Mouse (Mus musculus) neural tube, embryonic 12.5 days (tissue): ENCODE data around the gene Sppl2b. TPM values are rescaled to one million over a fixed set of nuclear protein-coding genes. Genes with fewer than 3 reads are reported as not detected.
"Not testable (repeated sequence)": the region's sequence is repeated elsewhere in the genome, so short reads cannot be mapped to it uniquely, and the experiment has no call there.

Experiments
- ATAC-seq: fragments of 200-750 bp; cut with Nextera tagmentation; 2 replicates; pipeline ENCODE4 v1.8.0; 2017; ENCODE audit warnings: low read depth, mild to moderate bottlenecking, moderate TSS enrichment, moderate library complexity; ENCODE audit not compliant: low FRiP score
- H3K27ac ChIP-seq: fragments of 300-500 bp; sonication (generic); 2 replicates; pipeline ENCODE4 v1.5.1; 2016
- H3K27me3 ChIP-seq: fragments of 300-500 bp; sonication (generic); replicated peaks from 2 replicates; pipeline ENCODE4 v1.6.1; 2016; ENCODE audit warnings: mild to moderate bottlenecking
- H3K36me3 ChIP-seq: fragments of 300-500 bp; sonication (generic); 2 replicates; pipeline ENCODE4 v1.6.1; 2016; ENCODE audit warnings: mild to moderate bottlenecking
- H3K4me1 ChIP-seq: fragments of 300-500 bp; sonication (generic); 2 replicates; pipeline ENCODE4 v1.6.1; 2016
- H3K4me2 ChIP-seq: fragments of 300-500 bp; sonication (generic); replicated peaks from 2 replicates; pipeline ENCODE4 v1.6.1; 2016; ENCODE audit warnings: mild to moderate bottlenecking
- H3K4me3 ChIP-seq: fragments of 300-500 bp; sonication (generic); 2 replicates; pipeline ENCODE4 v1.5.1; 2016
- H3K9ac ChIP-seq: fragments of 300-500 bp; sonication (generic); 2 replicates; pipeline ENCODE4 v1.6.1; 2016; ENCODE audit warnings: mild to moderate bottlenecking
- H3K9me3 ChIP-seq: fragments of 300-500 bp; sonication (generic); 2 replicates; pipeline ENCODE4 v1.6.1; 2016; ENCODE audit warnings: mild to moderate bottlenecking
- WGBS: fragments of 180-500 bp; shearing (Covaris S2); methylation state at CpG from one replicate; pipeline ENCODE4 v1.1.7; 2016; 5-methylcytosine and 5-hydroxymethylcytosine counted together
- polyA plus RNA-seq: library from polyadenylated mRNA; unstranded; fragments of >200 nt; fragmentation: Nextera tagmentation; extraction: Ambion mirVana; gene quantifications from 2 replicates; pipeline ENCODE4 v1.2.1, GENCODE M21; 2016

Sppl2b gene
- polyA plus RNA-seq, 1 experiment from 2014 or later = 51.2 TPM

GRCm38 (mm10) chr10:80827063-80827869, 27.8 kb upstream of the Sppl2b start:
- Histone ChIP-seq H3K9me3 (no peaks in the 10 kb centered on the region), H3K36me3 (peaks cover 22% of the 10 kb centered on the region), H3K27me3 (no peaks in the 10 kb centered on the region), H3K4me1 (peaks cover 35% of the 10 kb centered on the region), H3K4me3 (peak overlapping the region; percentile 87), H3K4me2 (peak overlapping the region; percentile 99), H3K9ac (peak overlapping the region; percentile 92), H3K27ac (peak overlapping the region; percentile 64; the same call in 1 of the 2 replicates)
- no peak for ATAC-seq
- 9% methylated on average over 29 of the region's 29 CpGs for WGBS

DNA sequence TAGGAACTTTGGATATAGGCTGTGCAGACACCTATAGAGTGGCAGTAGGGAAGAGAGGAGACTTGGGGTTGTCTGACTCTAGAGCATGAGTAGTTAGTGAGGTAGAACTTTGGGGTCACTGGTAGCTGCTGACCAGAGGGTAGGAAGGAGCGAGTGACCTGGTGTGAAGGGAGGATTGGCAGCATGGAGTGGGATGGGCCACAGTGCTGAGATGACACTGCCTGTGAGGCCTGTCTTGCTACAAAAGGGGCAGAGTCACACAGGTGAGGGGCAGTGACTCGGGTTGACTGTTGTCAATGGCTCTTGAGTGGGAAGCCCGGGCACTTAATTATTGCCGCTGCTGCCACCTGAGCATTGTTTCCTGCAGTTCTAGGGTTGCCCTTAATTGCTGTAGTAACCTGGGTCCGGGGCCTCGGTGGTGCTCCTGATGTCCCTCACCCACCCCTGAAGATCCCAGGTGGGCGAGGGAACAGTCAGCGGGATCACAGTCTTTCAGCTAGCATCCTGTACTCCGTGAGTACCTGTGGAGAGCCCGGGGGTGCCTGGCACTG, 27.1 kb upstream of the Sppl2b start:
- 83% methylated on average over 10 of the region's 10 CpGs for WGBS
- Histone ChIP-seq H3K27me3 (no peaks in the 10 kb centered on the region), H3K9ac (peak overlapping the region; percentile 92), H3K4me1 (peaks cover 35% of the 10 kb centered on the region), H3K9me3 (no peaks in the 10 kb centered on the region), H3K4me2 (peak overlapping the region; percentile 99), H3K27ac (no peak overlapping the region), H3K36me3 (peaks cover 22% of the 10 kb centered on the region), H3K4me3 (peak overlapping the region; percentile 87)
- ATAC-seq = no peak

DNA sequence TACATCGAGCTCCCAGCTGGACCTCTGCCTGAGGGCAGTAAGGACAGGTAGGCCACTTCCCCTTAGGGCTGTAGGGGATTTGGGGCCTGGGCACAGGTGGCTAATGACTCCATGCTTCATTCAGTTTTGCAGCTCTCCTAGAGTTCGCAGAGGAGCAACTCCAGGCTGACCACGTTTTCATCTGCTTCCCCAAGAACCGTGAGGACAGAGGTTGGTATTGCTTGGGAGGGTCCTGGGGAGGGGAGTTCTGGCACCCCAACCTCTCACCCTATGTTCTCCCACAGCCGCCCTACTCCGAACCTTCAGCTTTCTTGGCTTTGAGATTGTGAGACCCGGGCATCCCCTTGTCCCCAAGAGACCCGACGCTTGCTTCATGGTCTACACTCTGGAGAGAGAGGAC, 26.5 kb upstream of the Sppl2b start:
- peak overlapping the region; percentile 87; the same call in 1 of the 2 replicates for H3K4me3 ChIP-seq

DNA sequence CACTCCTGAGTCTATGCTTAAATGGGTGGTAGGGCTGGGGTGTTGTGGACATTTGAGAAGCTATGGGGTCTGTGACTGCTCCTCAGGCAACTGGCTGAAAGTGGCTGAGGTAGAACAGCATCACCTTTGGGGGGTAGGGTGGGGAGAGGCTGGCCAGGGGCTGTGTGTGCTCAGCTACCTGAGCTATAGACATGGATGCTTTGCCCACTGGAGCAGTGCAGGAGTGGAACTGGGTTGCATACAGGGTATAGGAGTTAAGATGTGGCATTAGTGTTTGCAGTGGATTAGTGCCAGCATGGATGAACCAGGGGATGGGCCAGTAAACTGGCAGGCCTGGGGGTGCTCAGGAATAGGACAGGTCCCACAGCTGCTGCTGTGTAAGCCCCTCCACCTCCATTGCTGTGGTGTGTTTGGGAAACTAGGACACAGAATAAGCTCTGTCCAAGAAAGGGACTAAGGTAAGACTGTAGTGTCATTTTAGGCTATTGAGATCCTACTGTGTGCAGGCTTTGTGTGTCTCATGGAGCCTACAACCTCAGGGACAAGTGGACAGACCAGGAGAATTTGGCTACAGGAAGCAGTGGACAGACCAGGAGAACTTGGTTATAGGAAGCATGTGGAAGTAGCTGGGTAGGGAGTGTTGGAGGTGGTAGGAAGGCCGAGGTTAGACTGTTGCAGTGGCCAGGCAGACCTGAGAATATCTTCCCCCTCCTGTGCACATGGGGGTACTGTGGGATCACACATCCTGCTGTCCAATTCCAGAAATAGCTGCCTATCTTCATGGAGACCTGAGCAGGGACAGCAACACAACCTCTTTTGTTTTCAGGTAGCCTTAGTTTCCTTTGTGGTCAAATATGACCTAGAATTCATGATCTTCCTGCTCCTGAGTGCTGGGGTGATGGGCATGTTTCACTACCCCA, 25.5 kb upstream of the Sppl2b start:
- Histone ChIP-seq H3K4me1 (peaks cover 35% of the 10 kb centered on the region), H3K4me2 (no peak overlapping the region), H3K4me3 (no peak overlapping the region), H3K9ac (no peak overlapping the region), H3K9me3 (0 out of 2 replicates have a peak, but pooled peaks cover under 1% of the 10 kb centered on the region), H3K36me3 (peaks cover 22% of the 10 kb centered on the region), H3K27ac (no peak overlapping the region), H3K27me3 (peaks cover 16% of the 10 kb centered on the region)
- no peak for ATAC-seq
- 78% methylated on average over 1 of the region's 1 CpGs for WGBS

More for the DNA sequence above, 26.5 kb upstream of the Sppl2b start:
- 87% methylated on average over 9 of the region's 9 CpGs for WGBS
- not testable (repeated sequence) for ATAC-seq, H3K27ac ChIP-seq, H3K27me3 ChIP-seq, H3K9me3 ChIP-seq, H3K9ac ChIP-seq
- Histone ChIP-seq H3K36me3 (peaks cover 22% of the 10 kb centered on the region), H3K4me2 (peak overlapping the region; percentile 99), H3K4me1 (peaks cover 35% of the 10 kb centered on the region)

GRCm38 (mm10) chr10:80831136-80831535, 23.9 kb upstream of the Sppl2b start:
- H3K4me3 ChIP-seq = no peak overlapping the region; the same call in 1 of the 2 replicates
- H3K9ac ChIP-seq = no peak overlapping the region
- H3K27me3 ChIP-seq = peaks cover 32% of the 10 kb centered on the region
- WGBS = 2% methylated on average over 9 of the region's 9 CpGs
- 0 out of 2 replicates have a peak, but pooled peaks cover 6% of the 10 kb centered on the region for H3K9me3 ChIP-seq
- H3K4me1 ChIP-seq = peaks cover 35% of the 10 kb centered on the region
- H3K36me3 ChIP-seq = peaks cover 22% of the 10 kb centered on the region
- no peak overlapping the region for H3K27ac ChIP-seq
- peak overlapping the region; percentile 16; the same call in 1 of the 2 replicates for H3K4me2 ChIP-seq
- ATAC-seq = no peak

DNA sequence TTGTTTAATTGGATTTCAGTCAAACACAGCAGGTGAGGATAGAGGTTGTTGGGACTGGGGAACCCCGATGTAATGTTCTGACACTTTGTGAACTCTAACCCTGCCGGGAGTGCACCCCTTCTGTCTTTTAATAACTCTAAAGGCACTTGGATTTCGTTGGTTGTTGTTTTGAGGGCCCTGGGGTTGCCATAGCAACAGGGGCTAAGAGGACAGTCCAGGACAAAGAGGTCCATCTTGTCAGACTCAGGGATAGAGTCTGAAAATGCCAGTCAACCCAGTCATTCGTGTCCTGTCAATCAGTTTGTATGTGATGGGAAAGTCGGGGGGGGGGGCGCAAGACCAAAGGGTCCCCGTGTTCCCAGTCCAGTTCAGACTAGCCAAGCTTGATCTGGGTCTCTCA, 22.3 kb upstream of the Sppl2b start:
- Histone ChIP-seq H3K4me1 (peaks cover 29% of the 10 kb centered on the region), H3K36me3 (peaks cover 22% of the 10 kb centered on the region), H3K9me3 (0 out of 2 replicates have a peak, but pooled peaks cover 6% of the 10 kb centered on the region), H3K9ac (no peak overlapping the region), H3K4me3 (no peak overlapping the region), H3K4me2 (no peak overlapping the region), H3K27ac (no peak overlapping the region), H3K27me3 (peaks cover 36% of the 10 kb centered on the region)
- WGBS = 58% methylated on average over 7 of the region's 7 CpGs
- ATAC-seq = no peak

DNA sequence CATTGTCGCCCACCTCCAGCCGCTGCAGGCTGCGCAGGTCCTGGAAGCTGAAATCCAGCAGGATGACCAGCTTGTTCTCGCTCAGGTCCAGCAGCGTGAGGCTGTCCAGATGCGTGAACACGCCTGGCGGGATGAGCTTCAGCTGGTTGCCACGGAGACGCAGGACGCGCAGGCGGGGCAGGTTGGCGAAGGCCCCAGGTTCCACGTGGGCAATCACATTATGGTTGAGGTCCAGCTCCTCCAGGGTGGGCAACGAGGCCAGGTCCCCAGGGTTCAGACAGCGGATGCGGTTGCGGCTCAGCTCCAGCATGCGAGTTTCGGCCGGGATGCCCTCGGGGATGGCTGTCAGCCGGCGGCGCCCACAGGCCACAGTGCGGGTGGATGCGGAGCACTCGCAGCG, 19.5 kb upstream of the Sppl2b start:
- no peak overlapping the region for H3K27ac ChIP-seq
- peaks cover 7% of the 10 kb centered on the region for H3K4me1 ChIP-seq
- H3K4me3 ChIP-seq = no peak overlapping the region
- peaks cover 36% of the 10 kb centered on the region for H3K27me3 ChIP-seq
- peaks cover 3% of the 10 kb centered on the region; the same call in 1 of the 2 replicates for H3K36me3 ChIP-seq
- H3K9ac ChIP-seq = no peak overlapping the region; the same call in 1 of the 2 replicates
- no peak for ATAC-seq
- H3K9me3 ChIP-seq = 0 out of 2 replicates have a peak, but pooled peaks cover 6% of the 10 kb centered on the region
- H3K4me2 ChIP-seq = peak overlapping the region; percentile 25
- 53% methylated on average over 30 of the region's 30 CpGs for WGBS

DNA sequence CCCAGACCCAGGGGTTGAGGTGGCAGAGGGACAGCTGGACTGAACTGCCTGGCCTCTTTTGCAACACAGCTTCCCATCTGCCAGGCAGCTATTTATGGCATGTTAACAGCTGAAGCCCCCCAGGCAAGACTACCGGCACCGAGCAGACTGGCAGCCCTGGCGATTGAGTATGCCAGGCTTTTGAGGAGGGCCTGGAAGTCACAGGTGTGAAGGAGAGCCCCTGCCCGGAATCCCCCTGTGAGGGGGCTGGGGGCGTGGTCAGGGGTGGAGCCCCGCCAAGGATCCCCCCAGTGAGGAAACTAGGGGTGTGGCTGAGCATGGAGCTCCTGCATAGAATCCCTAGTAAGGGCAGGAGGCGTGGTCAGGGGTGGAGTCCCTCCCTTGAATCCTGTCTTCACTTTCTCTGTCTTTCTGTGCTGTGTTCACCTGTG, 18.1 kb upstream of the Sppl2b start:
- 44% methylated on average over 7 of the region's 7 CpGs for WGBS
- no peak overlapping the region for H3K4me3 ChIP-seq
- H3K9me3 ChIP-seq = 0 out of 2 replicates have a peak, but pooled peaks cover 6% of the 10 kb centered on the region
- H3K9ac ChIP-seq = no peak overlapping the region
- peaks cover 42% of the 10 kb centered on the region for H3K27me3 ChIP-seq
- no peak overlapping the region for H3K27ac ChIP-seq
- H3K4me1 ChIP-seq = no peaks in the 10 kb centered on the region; the same call in 1 of the 2 replicates
- ATAC-seq = no peak
- H3K36me3 ChIP-seq = no peaks in the 10 kb centered on the region; the same call in 1 of the 2 replicates
- H3K4me2 ChIP-seq = no peak overlapping the region

DNA sequence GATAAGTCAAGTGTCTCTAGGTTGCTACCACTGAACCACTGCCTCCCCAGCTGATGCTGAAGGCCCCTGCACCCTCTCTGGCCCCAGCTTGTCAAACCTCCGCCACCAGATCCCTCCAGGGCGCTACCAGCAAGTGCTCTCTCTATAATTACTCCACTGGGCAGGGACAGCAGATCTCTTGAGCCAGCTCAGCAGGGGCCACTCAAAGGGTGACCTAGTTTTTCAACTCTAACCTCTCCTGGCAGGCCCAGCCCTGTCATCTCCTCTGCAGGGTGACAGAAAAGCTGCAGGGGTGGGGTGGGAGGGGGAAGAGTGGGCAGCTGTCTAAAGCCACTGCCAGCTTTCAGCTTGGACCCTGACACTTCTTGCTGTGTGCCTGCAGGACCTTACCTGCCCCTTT, 17.2 kb upstream of the Sppl2b start:
- H3K4me3 ChIP-seq = no peak overlapping the region
- no peak overlapping the region for H3K27ac ChIP-seq
- H3K27me3 ChIP-seq = peaks cover 50% of the 10 kb centered on the region
- ATAC-seq = no peak
- H3K9ac ChIP-seq = 0 out of 2 replicates have a peak overlapping the region, but pooled peaks have one; percentile 14
- H3K36me3 ChIP-seq = no peaks in the 10 kb centered on the region
- 0 out of 2 replicates have a peak, but pooled peaks cover 6% of the 10 kb centered on the region for H3K9me3 ChIP-seq
- 16% methylated on average over 2 of the region's 2 CpGs for WGBS
- H3K4me1 ChIP-seq = no peaks in the 10 kb centered on the region; the same call in 1 of the 2 replicates
- H3K4me2 ChIP-seq = no peak overlapping the region

DNA sequence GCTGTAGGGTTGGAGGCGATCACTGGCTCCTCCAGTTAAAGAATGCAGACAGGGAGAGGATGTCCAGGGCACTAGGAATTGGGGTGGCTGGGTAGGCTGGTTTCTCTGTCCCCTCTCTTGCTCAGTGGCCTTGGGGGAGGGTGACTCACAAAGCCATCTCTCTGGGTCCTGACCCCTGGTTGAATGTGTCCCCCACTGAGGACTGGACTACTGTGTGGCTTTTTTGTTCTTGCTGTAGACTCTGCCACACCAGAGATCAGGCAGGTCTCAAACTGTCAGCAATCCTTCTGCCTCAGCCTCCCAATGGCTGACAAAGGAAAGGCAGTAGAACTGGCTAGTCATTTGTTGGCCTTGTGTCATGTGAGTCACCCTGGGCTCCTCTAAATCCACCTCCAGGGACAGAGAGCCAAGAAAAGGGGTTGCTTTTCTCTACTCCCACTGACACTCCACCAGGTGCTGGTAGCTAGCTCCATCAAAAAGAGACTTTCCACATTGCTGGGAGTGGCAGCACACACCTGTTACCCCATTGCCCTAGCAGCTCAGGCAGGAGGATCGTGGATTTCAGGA, 16.6 kb upstream of the Sppl2b start:
- ATAC-seq = no peak
- Histone ChIP-seq H3K27ac (no peak overlapping the region), H3K27me3 (peaks cover 52% of the 10 kb centered on the region), H3K9me3 (0 out of 2 replicates have a peak, but pooled peaks cover 6% of the 10 kb centered on the region), H3K4me1 (peaks cover 4% of the 10 kb centered on the region; the same call in 1 of the 2 replicates), H3K4me2 (no peak overlapping the region), H3K9ac (no peak overlapping the region), H3K36me3 (no peaks in the 10 kb centered on the region), H3K4me3 (no peak overlapping the region)
- WGBS = 68% methylated on average over 2 of the region's 2 CpGs

DNA sequence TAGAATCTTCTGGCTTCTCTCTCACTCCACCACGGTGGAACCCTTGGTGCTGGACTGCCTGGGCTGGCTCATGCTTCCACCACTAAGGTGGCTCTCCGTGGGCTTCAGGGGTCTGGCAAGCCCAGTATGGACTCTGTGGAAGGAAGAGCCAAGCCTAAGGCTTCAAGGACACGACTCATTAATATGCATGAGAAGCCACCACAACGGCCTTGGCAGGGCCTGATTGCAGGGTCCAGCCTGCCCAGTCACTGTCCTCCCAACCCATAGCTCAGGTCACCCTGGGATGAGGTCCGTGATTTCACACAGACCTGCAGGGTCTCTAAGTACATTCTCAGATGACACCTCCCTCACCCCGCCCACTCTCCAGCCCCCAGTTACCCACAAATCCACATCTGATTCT, 15.2 kb upstream of the Sppl2b start:
- Histone ChIP-seq H3K4me2 (no peak overlapping the region), H3K27ac (no peak overlapping the region), H3K4me1 (peaks cover 11% of the 10 kb centered on the region), H3K9ac (0 out of 2 replicates have a peak overlapping the region, but pooled peaks have one; percentile 9), H3K4me3 (no peak overlapping the region), H3K36me3 (no peaks in the 10 kb centered on the region), H3K9me3 (0 out of 2 replicates have a peak, but pooled peaks cover 3% of the 10 kb centered on the region), H3K27me3 (peaks cover 52% of the 10 kb centered on the region)
- ATAC-seq = no peak
- 61% methylated on average over 6 of the region's 6 CpGs for WGBS
